Mouse (Mus musculus) spleen, postnatal 10 days (tissue): Measurements from ENCODE around the gene Suds3.

Experiments
- DNase-seq, 2 experiments: peaks; one replicate each; pipeline ENCODE4 v3.0.0; 2021 to 2022; ENCODE audit warnings: low spot score in 2 of 2

The Suds3 gene

GRCm38 (mm10) chr5:117136570-117136969, 20.7 kb upstream of the Suds3 start:
- DNase-seq = no peak

- peak; percentile 54 to 76 for DNase-seq
These were observed 20.0 kb upstream of the Suds3 start for GRCm38 (mm10) chr5:117135869-117136268.

- no peak for DNase-seq
These were observed 19.1 kb upstream of the Suds3 start for GRCm38 (mm10) chr5:117134889-117135456.

GRCm38 (mm10) chr5:117134066-117134888, 18.4 kb upstream of the Suds3 start:
- DNase-seq = peak; percentile 44 to 65

GRCm38 (mm10) chr5:117133446-117134065, 17.6 kb upstream of the Suds3 start:
- peak; percentile 70 to 88 for DNase-seq

GRCm38 (mm10) chr5:117130726-117131125, 14.8 kb upstream of the Suds3 start:
- DNase-seq = no peak

GRCm38 (mm10) chr5:117127051-117127450, 11.1 kb upstream of the Suds3 start:
- no peak for DNase-seq

GRCm38 (mm10) chr5:117125482-117126346, 9.8 kb upstream of the Suds3 start:
- peak in 1 of 2 experiments; percentile 45 for DNase-seq

- DNase-seq = peak; percentile 25 to 57
These were observed 7.9 kb upstream of the Suds3 start for GRCm38 (mm10) chr5:117123840-117124239.

GRCm38 (mm10) chr5:117123102-117123501, 7.2 kb upstream of the Suds3 start:
- DNase-seq = no peak

GRCm38 (mm10) chr5:117121657-117122056, 5.7 kb upstream of the Suds3 start:
- no peak for DNase-seq

- DNase-seq = peak; percentile 56 to 64
These were observed 4.9 kb upstream of the Suds3 start for GRCm38 (mm10) chr5:117120489-117121466.

- peak; percentile 100 for DNase-seq
These were observed 4.0 kb upstream of the Suds3 start, which contains the start of gene Taok3 for GRCm38 (mm10) chr5:117119777-117120488. TSS of gene Taok3 (plus strand) at chr5:117120129.

- DNase-seq = peak in 1 of 2 experiments; percentile 21
These were observed 2.9 kb upstream of the Suds3 start for GRCm38 (mm10) chr5:117118850-117119249.

- DNase-seq = no peak
These were observed 2.3 kb upstream of the Suds3 start for GRCm38 (mm10) chr5:117118220-117118619.

- no peak for DNase-seq
These were observed 1.8 kb upstream of the Suds3 start for GRCm38 (mm10) chr5:117117716-117118115.

- DNase-seq = no peak
These were observed 1.3 kb upstream of the Suds3 start for GRCm38 (mm10) chr5:117117241-117117640.

GRCm38 (mm10) chr5:117116660-117117059, 747 bp upstream of the Suds3 start:
- DNase-seq = no peak

- DNase-seq = peak in 1 of 2 experiments; percentile 61
These were observed 633 bp downstream of the Suds3 start for GRCm38 (mm10) chr5:117115193-117115767.
